Mouse (Mus musculus) kidney, adult 2 months (tissue): ENCODE data around the gene Rep15. TPM values are rescaled to one million over a fixed set of nuclear protein-coding genes. Genes with fewer than 3 reads are reported as not detected.

Source experiments
- DNase-seq: peaks from one replicate; pipeline ENCODE4 v3.0.0; 2021
- H3K27ac ChIP-seq: fragments of 200-500 bp; 2 replicates; pipeline ENCODE4 v1.5.1; 2012; ENCODE audit warnings: low read depth, low read length, control low read depth, inconsistent platforms; ENCODE audit not compliant: insufficient read depth
- H3K27me3 ChIP-seq: fragments of 200-500 bp; replicated peaks from 2 replicates; pipeline ENCODE4 v1.6.1; 2012; ENCODE audit warnings: mild to moderate bottlenecking, moderate library complexity, low read length, inconsistent platforms; ENCODE audit not compliant: control insufficient read depth, insufficient read depth
- H3K36me3 ChIP-seq: fragments of 200-500 bp; 2 replicates; pipeline ENCODE4 v1.6.1; 2012; ENCODE audit warnings: mild to moderate bottlenecking, moderate library complexity, low read length, inconsistent platforms; ENCODE audit not compliant: control insufficient read depth, insufficient read depth
- H3K4me1 ChIP-seq: fragments of 200-500 bp; 2 replicates; pipeline ENCODE4 v1.6.1; 2011; ENCODE audit warnings: low read length; ENCODE audit not compliant: control insufficient read depth, insufficient read depth
- H3K4me3 ChIP-seq: fragments of 200-500 bp; 2 replicates; pipeline ENCODE4 v1.5.1; 2011; ENCODE audit warnings: mild to moderate bottlenecking, low read depth, low read length, control low read depth; ENCODE audit not compliant: insufficient read depth
- CTCF ChIP-seq: fragments of 200-500 bp; conservative IDR thresholded peaks from 2 replicates; pipeline ENCODE4 v1.5.1; 2011; ENCODE audit warnings: low read depth, mild to moderate bottlenecking, control low read depth, low read length, moderate library complexity, mixed read lengths; ENCODE audit not compliant: insufficient read depth, insufficient read length
- POLR2A ChIP-seq: fragments of 200-500 bp; IDR thresholded peaks from one replicate; pipeline ENCODE4 v1.6.1; 2011; ENCODE audit warnings: low read depth, low read length, control low read depth
- WGBS: fragments of 180-500 bp; shearing (Covaris S2); methylation state at CpG from one replicate; pipeline ENCODE4 v1.1.7; 2018; 5-methylcytosine and 5-hydroxymethylcytosine counted together
- polyA plus RNA-seq: library from polyadenylated mRNA; depleted of rRNA; stranded (reverse); fragments of >200 nt; gene quantifications from 2 replicates; pipeline ENCODE4 v1.2.3, GENCODE M21; 2012; rRNA removed

Rep15 gene
- 0.35 and 0.42 TPM in 2 replicates for polyA plus RNA-seq

DNA sequence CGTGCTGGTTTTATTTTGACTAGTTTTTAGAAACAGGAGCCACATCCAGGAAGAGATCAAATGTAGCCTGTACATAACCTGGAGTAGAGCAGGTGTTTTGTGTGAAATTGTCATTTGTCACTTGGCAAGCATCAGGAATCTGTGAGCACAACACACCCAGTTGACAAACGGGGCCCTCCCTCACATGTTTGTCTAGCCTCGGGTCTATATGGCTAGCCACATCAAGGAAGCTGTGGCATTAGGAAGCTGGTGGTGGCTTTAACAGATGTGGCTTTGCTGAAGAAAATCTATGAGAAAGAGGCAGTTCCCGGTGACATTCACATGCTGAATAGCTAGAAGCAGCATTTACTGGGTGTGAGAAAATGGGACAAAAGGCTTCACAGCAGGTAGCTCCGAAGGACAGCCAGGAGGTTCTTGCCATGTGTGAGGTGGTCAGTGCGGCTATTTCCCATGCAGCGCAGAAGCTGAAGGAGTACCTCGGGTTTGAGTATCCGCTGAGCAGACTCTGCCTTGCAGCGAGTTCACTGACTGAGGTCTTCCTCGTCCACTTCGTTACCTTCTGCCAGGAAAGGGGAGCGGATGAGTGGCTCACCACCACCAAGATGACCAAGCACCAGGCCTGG is at the start of gene Rep15:
Gene Rep15 (plus strand): TSS at position 282 of the 623 bp plus-strand sequence.
- H3K4me1 ChIP-seq = no peaks in the 10 kb centered on the region
- H3K27me3 ChIP-seq = no peaks in the 10 kb centered on the region
- H3K36me3 ChIP-seq = no peaks in the 10 kb centered on the region; the same call in 1 of the 2 replicates
- 66% methylated on average over 13 of the region's 13 CpGs for WGBS
- no peak within 1 kb of the TSS for H3K27ac ChIP-seq
- no peak for DNase-seq
- no peak within 1 kb of the TSS for H3K4me3 ChIP-seq
- no peak for TF ChIP-seq POLR2A
- TF ChIP-seq CTCF = no peak

GRCm38 (mm10) chr6:146984569-146984968 is 47.8 kb upstream of the Rep15 start:
- TF ChIP-seq CTCF (no peak), POLR2A (no peak)
- Histone ChIP-seq H3K27ac (no peak overlapping the region), H3K27me3 (no peaks in the 10 kb centered on the region), H3K4me3 (no peak overlapping the region), H3K4me1 (peaks cover 10% of the 10 kb centered on the region), H3K36me3 (no peaks in the 10 kb centered on the region; the same call in 1 of the 2 replicates)
- no peak for DNase-seq
- 59% methylated on average over 3 of the region's 3 CpGs for WGBS

GRCm38 (mm10) chr6:146994236-146994635 is 38.1 kb upstream of the Rep15 start:
- TF ChIP-seq POLR2A (no peak), CTCF (peak; percentile 63)
- Histone ChIP-seq H3K27ac (no peak overlapping the region), H3K4me1 (no peaks in the 10 kb centered on the region), H3K4me3 (no peak overlapping the region), H3K36me3 (peaks cover 4% of the 10 kb centered on the region), H3K27me3 (no peaks in the 10 kb centered on the region)
- WGBS = 38% methylated on average over 5 of the region's 5 CpGs
- peak; percentile 71 for DNase-seq

DNA sequence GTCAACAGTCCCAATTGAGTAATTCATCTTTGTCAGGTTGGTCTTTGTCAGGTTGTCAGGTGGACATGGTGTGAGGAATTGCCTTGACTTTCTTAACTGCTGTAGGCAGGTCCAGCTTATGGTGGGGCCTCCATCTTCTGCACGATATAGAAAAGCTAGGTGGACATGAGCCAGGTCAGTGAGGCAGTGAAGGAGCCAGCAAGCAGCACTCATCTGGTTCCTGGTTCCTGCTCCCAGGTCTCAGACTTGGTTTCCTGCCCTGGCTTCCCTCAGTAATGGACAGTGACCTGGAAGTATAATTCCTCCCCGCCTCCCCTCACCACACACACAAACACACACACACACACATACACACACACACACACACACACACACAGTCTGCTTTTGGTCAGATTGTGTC is 37.0 kb upstream of the Rep15 start:
- Histone ChIP-seq H3K27me3 (no peaks in the 10 kb centered on the region), H3K4me3 (no peak overlapping the region), H3K36me3 (peaks cover 6% of the 10 kb centered on the region), H3K27ac (no peak overlapping the region), H3K4me1 (no peaks in the 10 kb centered on the region)
- TF ChIP-seq POLR2A = no peak
- no peak for TF ChIP-seq CTCF
- no peak for DNase-seq
- 83% methylated on average over 2 of the region's 2 CpGs for WGBS

- WGBS = 94% methylated on average over 6 of the region's 6 CpGs
- H3K4me1 ChIP-seq = no peaks in the 10 kb centered on the region
- no peak for TF ChIP-seq POLR2A
- TF ChIP-seq CTCF = no peak
- no peaks in the 10 kb centered on the region for H3K27me3 ChIP-seq
- H3K36me3 ChIP-seq = peaks cover 6% of the 10 kb centered on the region
- no peak overlapping the region for H3K4me3 ChIP-seq
- H3K27ac ChIP-seq = no peak overlapping the region
- no peak for DNase-seq
These were observed 36.5 kb upstream of the Rep15 start for GRCm38 (mm10) chr6:146995878-146996277.

DNA sequence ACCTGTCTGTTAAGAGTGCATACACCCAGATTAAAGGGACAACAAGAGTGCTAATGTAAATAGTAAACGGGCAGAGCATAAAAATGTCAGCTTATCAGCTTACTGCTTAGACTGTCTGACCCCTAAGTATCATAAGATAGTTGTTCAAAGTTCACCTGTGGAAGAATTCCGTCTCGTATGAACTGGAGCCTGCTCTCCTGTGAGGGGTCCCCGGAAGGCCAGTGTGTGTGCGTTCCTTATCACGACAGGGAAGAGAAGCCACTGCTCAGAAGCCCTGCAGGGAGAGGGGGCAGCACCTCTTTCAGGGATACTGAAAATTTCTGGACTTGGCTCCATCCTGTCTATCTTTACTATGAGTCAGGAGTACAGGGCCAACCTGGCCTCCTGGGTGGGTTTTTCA is 35.4 kb upstream of the Rep15 start:
- H3K27me3 ChIP-seq = no peaks in the 10 kb centered on the region
- H3K36me3 ChIP-seq = peaks cover 7% of the 10 kb centered on the region
- H3K4me1 ChIP-seq = no peaks in the 10 kb centered on the region
- H3K4me3 ChIP-seq = no peak overlapping the region
- no peak overlapping the region for H3K27ac ChIP-seq
- WGBS = 72% methylated on average over 6 of the region's 6 CpGs
- no peak for DNase-seq
- TF ChIP-seq POLR2A (no peak), CTCF (no peak)

GRCm38 (mm10) chr6:146998710-146999109 is 33.7 kb upstream of the Rep15 start:
- DNase-seq = no peak
- WGBS = 86% methylated on average over 4 of the region's 4 CpGs
- Histone ChIP-seq H3K4me3 (no peak overlapping the region), H3K27me3 (no peaks in the 10 kb centered on the region), H3K36me3 (peaks cover 9% of the 10 kb centered on the region), H3K4me1 (no peaks in the 10 kb centered on the region), H3K27ac (no peak overlapping the region)
- TF ChIP-seq CTCF (no peak), POLR2A (no peak)
